Mouse (Mus musculus) right cerebral cortex, postnatal 14 days (tissue): ENCODE data around the gene Mettl23.
"Not testable (repeated sequence)": the region's sequence is repeated elsewhere in the genome, so short reads cannot be mapped to it uniquely, and the experiment has no call there.

ENCODE experiments used
- DNase-seq: peaks from one replicate; pipeline ENCODE4 v3.0.0; 2022

Gene Mettl23

DNA sequence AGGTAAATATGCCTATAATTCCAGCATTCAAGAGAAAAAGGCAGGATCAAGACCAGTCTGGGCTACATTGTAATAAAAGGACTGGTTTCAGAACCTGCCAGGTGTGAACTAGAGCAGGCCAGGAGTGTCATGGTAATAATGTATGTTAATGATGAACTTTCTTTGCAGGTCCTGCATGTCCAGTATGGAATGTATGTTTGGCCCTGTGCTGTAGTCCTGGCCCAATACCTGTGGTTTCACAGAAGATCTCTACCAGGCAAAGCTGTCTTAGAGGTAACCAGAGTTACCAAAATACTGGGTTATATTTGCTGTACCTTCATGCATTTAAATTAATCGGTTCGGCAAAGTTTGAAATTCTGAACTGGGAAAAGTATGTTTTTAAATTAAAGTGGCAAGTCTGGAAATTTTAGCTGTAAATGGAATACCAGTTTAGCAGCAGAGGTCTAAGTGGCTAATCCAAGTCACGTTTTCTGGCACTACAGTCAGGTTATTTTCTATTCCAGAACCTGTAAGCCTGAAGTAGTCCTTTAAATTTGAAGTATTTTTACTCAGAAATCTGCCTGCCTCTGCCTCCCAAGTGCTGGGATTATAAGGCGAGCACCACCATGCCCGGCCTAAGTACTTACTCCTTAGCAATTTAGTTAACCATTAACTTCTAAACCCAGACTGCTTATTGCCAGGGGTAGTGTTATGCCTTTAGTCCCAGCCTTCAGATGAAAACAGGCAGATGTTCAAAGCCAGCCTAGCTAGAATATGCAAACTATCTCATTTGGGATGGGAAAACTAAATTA is 5.2 kb downstream of the Mettl23 start:
- DNase-seq, result no peak

DNA sequence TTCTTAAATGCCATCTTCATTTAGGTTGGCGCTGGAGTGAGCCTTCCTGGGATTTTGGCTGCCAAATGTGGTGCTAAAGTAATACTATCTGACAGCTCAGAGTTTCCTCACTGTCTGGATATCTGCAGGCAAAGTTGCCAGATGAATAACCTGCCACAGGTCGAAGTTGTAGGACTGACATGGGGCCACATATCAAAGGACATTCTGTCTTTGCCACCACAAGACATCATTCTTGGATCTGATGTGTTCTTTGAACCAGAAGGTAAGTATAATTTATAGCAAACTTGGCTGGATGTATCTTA is 5.8 kb downstream of the Mettl23 start:
- DNase-seq, result not testable (repeated sequence)

GRCm38 (mm10) chr11:116849587-116849986 is 6.5 kb downstream of the Mettl23 start:
- no peak for DNase-seq

GRCm38 (mm10) chr11:116850085-116850484 is 7.0 kb downstream of the Mettl23 start:
- no peak for DNase-seq

- no peak for DNase-seq
Measured at GRCm38 (mm10) chr11:116850833-116851477, 7.9 kb downstream of the Mettl23 start.

GRCm38 (mm10) chr11:116851576-116852290 is 8.7 kb downstream of the Mettl23 start:
- no peak for DNase-seq

GRCm38 (mm10) chr11:116852291-116852890 is 9.3 kb downstream of the Mettl23 start, which contains the start of gene Mfsd11:
Mfsd11 (plus strand) TSS chr11:116852440.
- DNase-seq, result peak; percentile 79

DNA sequence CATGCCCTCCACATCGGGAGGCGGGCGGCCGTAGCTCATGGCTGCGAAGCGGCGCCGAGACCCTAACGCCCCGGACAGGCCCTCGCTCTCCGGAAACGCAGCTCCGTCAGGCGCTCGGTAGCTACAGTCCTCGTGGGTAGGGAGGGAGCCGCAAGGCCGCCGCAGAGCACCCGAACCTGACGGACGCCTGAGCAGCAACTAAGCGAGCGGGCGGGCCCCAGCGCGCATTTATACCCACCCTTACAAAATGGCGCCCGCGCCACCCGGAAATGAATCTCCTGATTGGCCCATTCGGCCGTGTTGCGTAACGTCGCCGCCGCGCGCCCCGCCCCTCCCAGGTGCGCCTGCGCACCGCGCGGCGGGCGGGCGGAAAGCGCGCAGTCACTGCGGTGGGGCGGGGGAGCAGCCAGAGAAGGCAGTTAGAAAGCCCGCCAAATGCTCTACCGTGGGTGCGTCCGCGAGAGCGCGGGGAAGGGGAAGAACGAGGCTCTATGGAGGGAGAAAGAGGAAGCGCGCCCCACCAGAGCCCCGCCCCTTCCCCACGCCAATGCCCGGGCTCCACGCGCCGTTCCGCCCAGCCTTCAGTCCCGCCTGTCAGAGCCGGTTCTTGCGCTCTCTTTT is 9.9 kb downstream of the Mettl23 start, which contains the start of gene Srsf2:
Gene Srsf2 (minus strand): TSS at position 204 of the 621 bp plus-strand sequence.
- peak; percentile 96 for DNase-seq

DNA sequence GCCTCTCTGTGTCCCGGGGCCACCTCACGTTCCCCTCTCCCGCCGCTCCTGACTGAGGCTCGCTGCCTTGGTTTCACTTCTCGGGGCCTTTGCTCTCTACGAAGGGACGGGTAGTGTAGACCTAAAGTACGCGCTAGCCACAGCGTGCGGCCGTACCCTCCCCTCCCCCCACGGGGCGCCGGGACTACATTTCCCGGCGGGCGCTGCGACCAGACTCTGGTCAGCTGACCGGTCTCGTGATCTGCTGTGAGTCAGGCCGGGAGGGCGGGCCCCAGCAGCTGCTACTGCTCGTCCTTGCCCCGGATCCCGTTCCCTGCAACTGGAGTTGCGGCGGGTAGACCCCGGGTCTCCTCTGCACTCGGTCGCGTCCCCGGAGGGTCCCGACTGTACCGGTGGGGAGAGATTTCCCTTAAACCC is 10.4 kb downstream of the Mettl23 start:
- peak; percentile 98 for DNase-seq

DNA sequence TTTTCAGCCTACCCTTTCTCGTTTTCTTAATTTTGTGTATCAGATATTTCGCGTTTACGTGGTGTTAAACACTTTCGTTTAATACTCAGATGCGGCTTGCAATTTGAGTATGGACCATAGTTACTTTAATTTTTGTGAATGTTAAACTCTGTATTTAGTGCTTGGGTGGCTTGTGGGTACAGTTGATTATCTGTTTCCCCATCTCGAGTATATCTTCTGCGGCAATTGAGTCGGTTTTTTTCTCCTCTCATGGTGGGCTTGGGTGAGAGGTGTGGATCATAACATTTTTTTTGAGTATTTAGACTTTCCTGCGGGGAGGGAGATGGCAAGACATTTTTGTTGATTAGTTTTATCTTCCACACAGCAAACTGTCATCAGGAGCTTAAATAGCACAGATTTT is 11.2 kb downstream of the Mettl23 start:
- DNase-seq, result no peak

DNA sequence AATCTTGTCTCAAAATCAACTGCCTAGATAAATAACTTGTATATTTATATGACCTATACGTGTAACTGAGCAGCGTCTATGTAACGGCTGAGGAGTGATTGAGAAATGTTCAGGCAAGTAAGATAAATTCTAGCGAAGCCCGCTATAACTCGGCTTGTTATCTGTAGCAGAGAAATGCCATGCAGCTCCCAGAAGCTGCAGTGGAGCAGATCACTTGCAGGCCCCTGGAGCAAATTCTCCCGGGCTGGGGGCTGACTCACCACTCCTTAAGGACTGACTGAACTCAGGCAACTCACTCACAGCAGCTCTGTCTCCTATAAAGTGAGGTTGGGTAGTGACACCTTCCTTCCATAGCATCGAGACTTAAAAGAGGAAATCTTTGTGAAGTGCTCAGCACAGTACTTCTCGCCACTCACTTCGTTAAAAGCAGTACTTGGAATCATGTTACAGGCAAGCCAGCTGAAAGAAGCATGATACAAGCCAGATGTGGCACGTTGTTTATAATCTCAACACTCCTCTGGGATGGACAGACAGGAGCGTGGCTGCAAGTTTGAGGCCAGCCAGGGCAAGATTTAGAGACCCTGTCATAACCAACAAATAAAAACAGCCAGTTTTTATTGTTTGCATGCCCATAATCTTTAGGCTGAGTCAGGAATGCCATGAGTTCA is 14.2 kb downstream of the Mettl23 start:
- DNase-seq, result no peak

DNA sequence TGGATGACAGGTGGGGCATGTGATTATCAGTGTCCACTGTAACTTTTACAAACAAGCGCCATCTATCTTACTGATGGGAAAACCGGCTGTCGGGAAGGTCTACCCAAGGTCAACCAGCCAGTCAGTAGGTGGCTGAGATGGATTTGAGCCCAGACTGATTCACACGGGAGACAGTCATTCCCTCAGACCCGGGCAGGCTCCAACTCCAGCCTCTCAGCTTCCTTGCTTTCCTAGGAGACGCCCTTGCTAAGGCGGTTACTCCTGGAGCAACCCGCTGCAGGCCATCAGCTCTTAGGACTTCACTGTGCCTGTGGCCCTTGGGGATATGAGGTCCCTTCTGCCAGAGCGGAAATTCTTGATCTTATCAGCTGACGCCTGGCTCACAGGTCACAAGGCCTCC is 21.4 kb downstream of the Mettl23 start:
- no peak for DNase-seq

DNA sequence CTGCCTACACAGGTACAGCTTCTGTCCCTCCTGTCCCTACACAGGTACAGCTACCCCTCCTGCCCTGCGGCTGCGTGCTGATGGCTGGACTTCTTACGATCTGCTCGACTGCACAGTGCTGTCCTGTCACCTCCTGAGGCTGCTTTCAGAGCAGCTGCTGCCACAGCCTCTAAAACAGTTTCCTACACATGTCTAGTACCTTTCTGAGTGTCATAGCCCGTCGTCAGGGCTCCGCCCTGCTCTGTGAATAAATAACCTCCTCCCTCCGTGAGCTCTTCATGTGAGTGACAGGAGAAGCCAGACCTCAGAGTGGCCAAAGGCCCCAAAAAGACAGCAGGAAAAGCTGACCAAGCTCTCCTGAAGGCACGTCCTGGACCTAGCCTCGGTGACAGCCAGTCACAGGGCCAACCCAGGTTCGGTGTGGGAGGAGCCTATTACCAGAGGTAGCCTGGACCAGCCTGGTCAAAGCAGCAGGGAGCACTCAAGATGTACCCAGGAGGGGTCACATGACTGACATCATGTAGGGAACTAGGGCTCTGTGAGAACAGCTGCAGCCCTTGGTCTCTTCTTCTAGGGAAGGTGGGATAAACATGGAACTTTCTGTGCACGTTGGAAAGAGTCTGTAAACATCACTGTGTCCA is 23.0 kb downstream of the Mettl23 start:
- no peak for DNase-seq

- DNase-seq, result no peak
Measured at GRCm38 (mm10) chr11:116868129-116868528, 25.1 kb downstream of the Mettl23 start.

DNA sequence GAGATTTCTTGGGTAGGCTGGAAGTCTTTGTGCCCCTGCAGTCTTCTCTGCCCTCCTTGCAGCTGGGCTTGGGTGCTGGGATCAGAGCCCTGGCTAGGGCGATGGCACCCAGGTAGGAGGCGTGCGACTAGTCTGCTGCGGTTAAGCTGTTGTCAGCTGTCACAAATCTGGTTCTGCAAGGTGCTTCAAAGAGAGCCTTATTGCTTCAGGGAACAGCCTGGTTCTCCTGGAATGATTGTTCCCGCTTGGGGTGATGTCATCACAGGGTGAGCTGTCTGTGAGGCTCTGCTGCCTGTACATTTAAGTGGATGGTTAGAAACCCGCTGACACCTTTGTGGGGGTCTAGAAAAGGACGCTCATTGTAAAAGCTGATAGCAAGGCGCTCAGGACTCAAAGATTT is 26.1 kb downstream of the Mettl23 start:
- no peak for DNase-seq

DNA sequence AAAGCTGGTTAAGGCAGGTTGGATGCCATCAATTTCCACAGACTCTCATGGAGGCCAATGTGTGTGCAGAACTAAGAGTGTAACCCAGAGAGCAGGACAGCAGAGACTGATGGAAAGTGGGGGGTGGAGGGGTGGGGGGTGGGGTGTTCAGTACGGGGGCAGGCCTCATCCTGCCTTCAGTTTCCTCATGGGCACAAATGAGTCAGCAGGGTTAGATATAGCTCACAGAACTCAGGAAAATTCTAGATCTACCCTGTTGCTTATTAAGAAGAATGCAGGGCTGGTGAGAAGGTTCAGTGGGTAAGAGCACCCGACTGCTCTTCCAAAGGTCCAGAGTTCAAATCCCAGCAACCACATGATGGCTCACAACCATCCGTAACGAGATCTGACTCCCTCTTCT is 26.6 kb downstream of the Mettl23 start:
- DNase-seq, result no peak

DNA sequence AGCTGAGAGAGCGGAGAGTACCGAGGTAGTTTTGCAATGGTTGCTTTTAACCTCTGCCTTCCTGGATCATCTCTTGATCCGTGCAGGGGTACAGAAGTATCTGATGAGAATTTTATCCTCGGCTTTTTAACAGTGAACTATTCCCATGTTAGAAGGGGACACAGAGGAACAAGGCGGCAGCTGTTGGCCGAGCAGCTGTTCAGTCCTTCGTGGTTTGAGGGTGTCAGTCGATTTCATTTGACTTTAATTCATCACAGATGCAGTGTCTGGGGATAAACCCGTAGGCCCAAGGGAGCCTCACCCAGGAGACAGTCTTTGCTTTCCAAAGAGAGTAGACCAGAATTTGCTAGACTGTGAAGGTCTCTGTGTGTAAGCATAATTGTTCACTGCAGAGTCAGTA is 28.5 kb downstream of the Mettl23 start:
- DNase-seq, result no peak

- DNase-seq, result peak; percentile 40
Measured at GRCm38 (mm10) chr11:116873987-116874386, 30.9 kb downstream of the Mettl23 start.

GRCm38 (mm10) chr11:116878454-116878853 is 35.4 kb downstream of the Mettl23 start:
- no peak for DNase-seq

- DNase-seq, result peak; percentile 35
Measured at GRCm38 (mm10) chr11:116880839-116881238, 37.8 kb downstream of the Mettl23 start.

GRCm38 (mm10) chr11:116881440-116881839 is 38.4 kb downstream of the Mettl23 start:
- DNase-seq, result no peak

DNA sequence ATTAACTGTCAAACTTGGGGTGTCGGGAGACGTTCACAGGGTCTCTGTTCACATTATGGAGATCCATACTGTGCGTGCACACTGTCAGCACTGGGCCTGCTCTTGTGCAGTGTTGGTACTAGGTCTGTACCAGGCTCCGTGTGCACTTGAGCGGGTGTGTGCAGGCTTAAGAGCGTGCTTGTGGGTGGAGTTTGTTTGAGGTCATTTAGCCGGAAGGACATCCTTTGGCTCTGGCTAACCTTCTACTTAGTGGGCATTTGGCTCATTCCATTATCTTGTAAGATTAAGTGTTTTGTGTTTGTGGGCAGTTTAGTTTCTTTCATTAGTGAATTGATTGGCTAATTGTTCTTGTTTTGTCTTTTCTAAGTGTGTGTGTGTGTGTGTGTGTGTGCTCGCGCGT is 39.4 kb downstream of the Mettl23 start:
- no peak for DNase-seq
